Mouse (Mus musculus): Measurements from ENCODE around the gene Fbxw11.

Fbxw11 gene

GRCm38 (mm10) chr11:32623912-32624311, 18.6 kb upstream of the Fbxw11 start:
- in situ Hi-C loops (cut with MboI) = no loop called here

GRCm38 (mm10) chr11:32625677-32626076, 16.8 kb upstream of the Fbxw11 start:
- in situ Hi-C loops (cut with MboI) = no loop called here

DNA sequence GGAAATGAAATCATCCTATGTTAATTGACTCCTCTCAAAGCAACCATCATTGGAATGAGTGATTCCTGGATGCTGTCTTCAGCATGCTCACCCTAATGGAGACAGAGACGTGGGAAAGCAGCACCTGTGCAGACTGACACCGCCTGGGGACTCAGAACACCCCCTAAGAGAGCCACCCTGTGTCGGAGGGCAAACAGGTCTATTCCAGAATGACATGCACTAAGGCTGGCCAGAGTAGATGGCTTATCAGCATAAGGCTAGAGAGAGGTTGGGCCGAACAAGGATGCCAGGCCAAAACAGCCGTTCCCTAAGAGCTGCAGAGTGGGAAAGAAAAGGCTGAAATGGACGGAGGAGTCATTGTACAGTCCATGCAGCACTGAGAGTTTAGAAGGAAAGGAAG, 16.4 kb upstream of the Fbxw11 start:
- in situ Hi-C loops (cut with MboI) = no loop called here

DNA sequence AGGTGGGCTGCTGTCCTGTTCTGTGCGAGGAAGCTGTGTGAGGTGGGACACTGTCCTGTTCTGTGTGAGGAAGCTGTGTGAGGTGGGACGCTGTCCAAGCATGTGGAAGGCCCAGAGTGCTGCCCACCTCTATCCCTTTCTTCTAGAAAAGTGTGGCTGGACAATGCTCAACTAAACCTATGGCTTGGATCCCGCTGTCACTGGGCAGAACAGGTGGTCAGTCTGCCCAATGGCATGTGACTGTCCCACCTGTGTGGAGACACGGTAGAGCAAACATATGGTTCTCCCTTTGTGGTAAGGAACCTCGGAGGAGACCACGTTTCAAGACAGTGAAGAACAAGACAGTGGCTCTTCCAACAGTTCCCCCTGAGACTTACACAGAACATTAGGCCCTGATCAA, 14.6 kb upstream of the Fbxw11 start:
- in situ Hi-C loops (cut with MboI) = no loop called here

- in situ Hi-C loops (cut with MboI) = no loop called here
Measured at GRCm38 (mm10) chr11:32629713-32630211, 12.8 kb upstream of the Fbxw11 start.

- in situ Hi-C loops (cut with MboI) = no loop called here
Measured at GRCm38 (mm10) chr11:32632671-32633070, 9.9 kb upstream of the Fbxw11 start.

DNA sequence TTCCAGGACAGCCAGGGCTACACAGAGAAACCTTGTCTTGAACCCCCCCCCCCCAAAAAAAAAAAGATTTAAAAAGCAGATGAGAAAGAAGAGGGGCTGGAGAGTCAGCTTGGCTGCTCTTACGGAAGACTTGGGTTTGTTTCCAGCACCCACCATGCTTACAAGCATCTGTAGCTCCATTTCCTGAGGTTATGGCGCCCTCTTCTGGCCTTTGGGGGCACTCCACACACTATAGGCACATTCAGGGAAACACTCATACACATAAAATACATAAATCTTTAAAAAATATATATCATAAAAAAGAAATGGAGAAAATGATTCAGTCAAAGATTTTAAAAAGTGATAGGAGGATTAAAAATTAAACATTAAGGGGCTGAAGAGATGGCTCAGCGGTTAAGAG, 9.0 kb upstream of the Fbxw11 start:
- in situ Hi-C loops (cut with MboI) = no loop called here

DNA sequence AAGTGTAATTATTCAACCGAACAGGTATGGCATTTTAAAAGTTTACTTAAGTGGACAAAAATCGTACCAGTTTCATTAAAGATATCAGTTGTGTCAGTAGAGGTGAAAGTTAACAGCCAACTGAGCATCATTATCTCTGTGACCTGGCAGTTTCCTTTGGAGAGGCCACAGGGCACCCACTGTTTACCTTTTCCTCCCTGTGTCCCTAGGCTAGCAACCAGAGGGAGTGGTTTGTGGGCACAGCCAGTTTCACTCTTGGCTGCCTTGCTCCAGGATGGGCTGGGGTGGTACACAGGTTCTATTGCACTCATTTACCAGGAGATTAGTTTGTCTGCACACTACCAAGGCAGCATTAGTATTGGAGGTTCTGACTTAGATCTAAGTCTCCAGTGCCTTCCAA, 8.4 kb upstream of the Fbxw11 start:
- in situ Hi-C loops (cut with MboI) = no loop called here

DNA sequence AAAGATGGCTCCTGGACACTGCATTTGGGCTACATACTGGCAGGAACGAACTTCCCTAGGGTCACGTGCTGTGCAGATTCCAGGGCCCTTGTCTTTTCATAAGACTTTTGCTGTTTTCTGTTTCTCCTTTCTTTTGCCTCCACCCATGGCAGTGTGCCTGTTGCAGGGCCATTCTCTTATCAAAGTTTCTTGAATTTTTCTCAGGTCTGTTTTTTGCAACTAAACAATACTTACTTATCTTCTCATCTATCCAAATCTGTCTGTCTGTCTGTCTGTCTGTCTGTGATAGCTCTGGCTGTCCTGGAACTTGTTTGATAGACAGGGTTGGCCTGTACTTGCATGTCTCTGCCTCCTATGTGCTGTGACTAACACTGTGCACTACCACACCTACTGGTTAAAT, 7.7 kb upstream of the Fbxw11 start:
- in situ Hi-C loops (cut with MboI) = no loop called here

GRCm38 (mm10) chr11:32636275-32636674, 6.2 kb upstream of the Fbxw11 start:
- in situ Hi-C loops (cut with MboI) = no loop called here

- in situ Hi-C loops (cut with MboI) = no loop called here
Measured at GRCm38 (mm10) chr11:32638521-32639255, 3.8 kb upstream of the Fbxw11 start.

DNA sequence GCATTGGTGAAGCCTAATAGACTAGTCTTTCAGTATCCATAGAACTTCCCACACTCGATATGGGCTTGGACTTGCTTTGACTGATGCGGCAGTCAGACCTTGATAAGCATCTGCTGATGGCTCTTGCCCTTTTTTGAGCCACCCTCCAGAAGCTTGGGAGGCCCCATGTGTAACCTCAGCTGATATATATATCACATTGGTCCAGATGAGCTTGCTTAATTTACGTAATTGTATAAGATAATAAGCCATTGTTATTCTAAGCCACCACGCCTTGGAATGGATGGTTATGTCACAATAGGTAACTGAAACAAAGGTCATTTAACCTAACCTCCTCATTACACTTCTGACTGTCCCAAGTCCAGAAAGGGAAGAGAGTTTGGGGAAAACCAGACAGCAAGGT, 1.9 kb upstream of the Fbxw11 start:
- in situ Hi-C loops (cut with MboI) = no loop called here

- in situ Hi-C loops (cut with MboI) = no loop called here
Measured at GRCm38 (mm10) chr11:32642899-32643886, 669 bp downstream of the Fbxw11 start.

- in situ Hi-C loops (cut with MboI) = no loop called here
Measured at GRCm38 (mm10) chr11:32644010-32644409, 1.5 kb downstream of the Fbxw11 start.

DNA sequence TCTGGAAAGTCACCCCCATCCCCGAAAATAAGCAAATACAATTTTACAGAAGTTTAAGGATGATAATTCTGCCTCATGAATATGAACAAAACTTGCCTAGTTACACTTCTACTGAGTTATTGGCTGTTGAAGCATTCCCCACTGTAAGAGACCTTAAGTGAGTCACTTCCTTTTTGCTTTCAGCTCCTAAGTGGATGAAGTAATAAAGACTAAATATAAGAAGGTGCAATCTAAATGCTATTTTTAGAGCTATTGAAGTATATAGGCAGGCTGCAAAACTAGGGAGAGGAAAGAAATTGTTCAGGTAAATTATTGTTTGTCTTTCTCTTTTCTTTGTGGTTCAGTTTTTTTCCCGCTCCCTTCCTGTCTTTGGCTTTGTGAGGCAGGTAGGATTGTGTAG, 4.7 kb downstream of the Fbxw11 start:
- in situ Hi-C loops (cut with MboI) = no loop called here

DNA sequence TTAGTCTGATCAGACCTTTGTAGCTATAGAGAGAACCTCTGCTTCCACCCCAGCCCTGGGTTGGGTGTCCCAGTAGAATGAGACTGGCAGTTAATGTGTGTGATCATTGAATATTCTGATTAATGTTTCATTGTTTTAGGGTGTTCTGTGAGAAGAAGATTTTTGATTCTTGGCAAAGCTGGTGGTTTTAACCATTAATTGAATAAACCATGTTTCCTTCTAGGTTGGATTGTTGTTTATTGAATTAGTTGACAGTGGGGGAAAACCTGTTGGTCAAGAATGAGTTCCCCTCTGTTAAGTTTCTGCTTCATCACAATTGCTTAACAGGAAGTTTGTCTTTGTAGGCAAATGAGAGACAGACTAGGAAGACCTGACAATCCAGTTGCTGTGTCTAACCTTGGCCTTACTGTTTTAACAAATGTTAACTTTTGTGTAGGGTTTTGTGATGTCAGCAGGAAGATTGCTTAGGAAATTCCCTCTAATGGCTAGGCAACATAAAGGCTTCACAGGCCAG, 7.8 kb downstream of the Fbxw11 start:
- in situ Hi-C loops (cut with MboI) = no loop called here

DNA sequence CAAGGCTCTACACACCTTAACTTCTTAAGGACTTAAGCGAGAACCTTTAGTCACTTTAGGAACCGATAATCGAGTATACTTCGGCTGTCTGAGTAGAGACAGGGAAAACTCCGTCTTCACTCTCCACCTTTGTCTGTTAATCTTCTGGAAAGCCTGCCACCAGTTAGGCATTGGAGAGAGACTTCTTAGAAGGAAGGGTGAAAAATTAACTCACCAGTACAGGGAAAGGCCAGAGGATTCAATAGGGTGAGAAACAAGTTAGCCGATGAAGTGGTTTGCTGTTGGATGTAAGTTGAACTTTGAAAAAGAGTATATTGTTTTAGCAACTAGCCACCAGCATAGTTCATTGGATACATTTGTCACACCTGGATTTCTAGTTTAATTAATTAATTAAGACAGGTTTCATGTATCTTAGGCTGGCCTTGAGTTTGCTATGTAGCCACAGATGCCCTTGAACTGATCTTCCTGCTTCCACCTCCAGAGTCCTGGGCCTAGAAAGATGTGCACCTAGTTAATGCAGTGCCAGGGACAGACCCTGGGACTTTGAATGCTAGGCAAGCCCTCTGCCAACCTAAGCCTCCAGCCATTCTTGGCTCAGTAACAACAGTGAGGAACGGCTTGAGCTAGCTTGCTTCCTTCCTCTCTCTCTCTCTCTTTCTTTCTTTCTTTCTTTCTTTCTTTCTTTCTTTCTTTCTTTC, 8.5 kb downstream of the Fbxw11 start:
- in situ Hi-C loops (cut with MboI) = no loop called here

GRCm38 (mm10) chr11:32651723-32652122, 9.2 kb downstream of the Fbxw11 start:
- in situ Hi-C loops (cut with MboI) = no loop called here

GRCm38 (mm10) chr11:32662082-32662656, 19.6 kb downstream of the Fbxw11 start:
- in situ Hi-C loops (cut with MboI) = no loop called here

DNA sequence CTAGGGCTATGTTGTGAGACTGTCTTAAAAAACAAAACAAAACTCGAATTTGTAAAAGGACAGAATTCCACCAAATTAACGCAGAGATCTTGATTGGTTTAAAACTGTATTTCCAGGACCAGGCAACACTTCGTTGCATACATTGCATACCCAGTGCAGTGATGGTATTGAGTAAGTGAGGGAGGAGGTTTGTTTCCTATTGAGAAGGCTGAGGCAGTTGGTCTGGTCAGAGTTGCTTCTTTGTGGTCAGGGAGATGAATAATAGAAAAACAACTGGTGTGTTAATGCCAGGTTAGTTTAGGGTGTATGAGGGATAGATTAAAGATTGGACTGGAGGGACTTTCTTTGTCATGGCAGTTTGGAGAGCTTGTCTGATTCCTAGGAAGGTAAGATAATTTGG, 23.1 kb downstream of the Fbxw11 start:
- in situ Hi-C loops (cut with MboI) = no loop called here

- in situ Hi-C loops (cut with MboI) = no loop called here
Measured at GRCm38 (mm10) chr11:32666983-32667382, 24.5 kb downstream of the Fbxw11 start.

- in situ Hi-C loops (cut with MboI) = no loop called here
Measured at GRCm38 (mm10) chr11:32671480-32671879, 29.0 kb downstream of the Fbxw11 start.

Measured in mature B cell (primary cell).